Mouse (Mus musculus) embryonic facial prominence, embryonic 14.5 days (tissue): ENCODE measurements around the gene Sacm1l. TPM values are rescaled to one million over a fixed set of nuclear protein-coding genes. Genes with fewer than 3 reads are reported as not detected.
A peak's percentile ranks its signal among the peaks of the same experiment; 100 is the strongest.

Source experiments
- ATAC-seq: fragments of 200-750 bp; cut with Nextera tagmentation; 2 replicates; pipeline ENCODE4 v1.8.0; 2017; ENCODE audit warnings: low read depth, moderate number of reproducible peaks, moderate TSS enrichment
- DNase-seq: peaks from one replicate; pipeline ENCODE4 v3.0.0-alpha.2; 2015; ENCODE audit warnings: low spot score
- H3K27ac ChIP-seq: fragments of 300-500 bp; sonication (generic); replicated peaks from 2 replicates; pipeline ENCODE4 v1.5.1; 2014; ENCODE audit warnings: low read depth, mild to moderate bottlenecking, low read length, moderate library complexity
- H3K27me3 ChIP-seq: fragments of 300-500 bp; sonication (generic); replicated peaks from 2 replicates; pipeline ENCODE4 v1.6.1; 2014; ENCODE audit warnings: low read length; ENCODE audit not compliant: control insufficient read depth, insufficient read depth
- H3K36me3 ChIP-seq: fragments of 300-500 bp; sonication (generic); 2 replicates; pipeline ENCODE4 v1.6.1; 2014; ENCODE audit warnings: low read length, mixed read lengths; ENCODE audit not compliant: control insufficient read depth, insufficient read depth
- H3K4me1 ChIP-seq: fragments of 300-500 bp; sonication (generic); 2 replicates; pipeline ENCODE4 v1.6.1; 2014; ENCODE audit warnings: antibody characterized with exemption, low read length; ENCODE audit not compliant: control insufficient read depth, insufficient read depth
- H3K4me2 ChIP-seq: fragments of 300-500 bp; sonication (generic); 2 replicates; pipeline ENCODE4 v1.6.1; 2014; ENCODE audit warnings: low read depth, mild to moderate bottlenecking, low read length, moderate library complexity, mixed read lengths
- H3K4me3 ChIP-seq: fragments of 300-500 bp; sonication (generic); 2 replicates; pipeline ENCODE4 v1.5.1; 2014; ENCODE audit warnings: low read depth, mild to moderate bottlenecking, low read length
- H3K9ac ChIP-seq: fragments of 300-500 bp; sonication (generic); 2 replicates; pipeline ENCODE4 v1.6.1; 2014; ENCODE audit warnings: low read depth, mild to moderate bottlenecking, low read length, moderate library complexity, mixed read lengths
- H3K9me3 ChIP-seq: fragments of 300-500 bp; sonication (generic); 2 replicates; pipeline ENCODE4 v1.6.1; 2016; ENCODE audit warnings: low read length; ENCODE audit not compliant: control insufficient read depth
- WGBS: fragments of 180-500 bp; shearing (Covaris S2); extraction: QIAGEN DNeasy Blood & Tissue Kit; methylation state at CpG from one replicate; pipeline ENCODE4 v1.1.7; 2014; 5-methylcytosine and 5-hydroxymethylcytosine counted together
- polyA plus RNA-seq: library from polyadenylated mRNA; unstranded; fragments of >200 nt; fragmentation: Nextera tagmentation; extraction: Ambion mirVana; gene quantifications from 2 replicates; pipeline ENCODE4 v1.2.1, GENCODE M21; 2014

The Sacm1l gene
- polyA plus RNA-seq, 1 experiment from 2014 or later, result 53.3 TPM

- Histone ChIP-seq H3K9ac (no peak overlapping the region), H3K9me3 (no peaks in the 10 kb centered on the region), H3K4me1 (no peaks in the 10 kb centered on the region), H3K4me2 (no peak overlapping the region), H3K36me3 (peaks cover 37% of the 10 kb centered on the region), H3K27ac (no peak overlapping the region), H3K27me3 (no peaks in the 10 kb centered on the region), H3K4me3 (no peak overlapping the region)
- 4% methylated on average over 2 of the region's 2 CpGs for whole genome bisulfite sequencing
- peak; percentile 78 for DNase-seq
- peak; percentile 76; the same call in 1 of the 2 replicates for ATAC-seq
These were observed 25.2 kb upstream of the Sacm1l start for GRCm38 (mm10) chr9:123504325-123504724.

- Histone ChIP-seq H3K4me2 (no peak overlapping the region), H3K9ac (no peak overlapping the region), H3K4me1 (no peaks in the 10 kb centered on the region), H3K27ac (no peak overlapping the region), H3K36me3 (peaks cover 36% of the 10 kb centered on the region), H3K27me3 (no peaks in the 10 kb centered on the region), H3K9me3 (no peaks in the 10 kb centered on the region), H3K4me3 (no peak overlapping the region)
- DNase-seq, result no peak
- whole genome bisulfite sequencing, result 64% methylated on average over 1 of the region's 1 CpGs
- ATAC-seq, result no peak
These were observed 24.0 kb upstream of the Sacm1l start for GRCm38 (mm10) chr9:123505598-123505997.

- H3K36me3 ChIP-seq, result peaks cover 36% of the 10 kb centered on the region
- H3K9me3 ChIP-seq, result no peaks in the 10 kb centered on the region
- no peak for DNase-seq
- no peaks in the 10 kb centered on the region for H3K4me1 ChIP-seq
- no peak overlapping the region for H3K27ac ChIP-seq
- 71% methylated on average over 4 of the region's 4 CpGs for WGBS
- H3K4me2 ChIP-seq, result no peak overlapping the region
- H3K9ac ChIP-seq, result no peak overlapping the region
- ATAC-seq, result no peak
- no peaks in the 10 kb centered on the region for H3K27me3 ChIP-seq
- no peak overlapping the region for H3K4me3 ChIP-seq
These were observed 23.1 kb upstream of the Sacm1l start for GRCm38 (mm10) chr9:123506270-123507146.

- Histone ChIP-seq H3K4me1 (no peaks in the 10 kb centered on the region), H3K27me3 (no peaks in the 10 kb centered on the region), H3K9me3 (no peaks in the 10 kb centered on the region), H3K36me3 (peaks cover 39% of the 10 kb centered on the region), H3K9ac (no peak overlapping the region), H3K4me2 (no peak overlapping the region), H3K4me3 (no peak overlapping the region), H3K27ac (no peak overlapping the region)
- DNase-seq (peak; percentile 18), ATAC-seq (no peak)
- 87% methylated on average over 2 of the region's 2 CpGs for WGBS
These were observed 22.2 kb upstream of the Sacm1l start for GRCm38 (mm10) chr9:123507380-123507779.

- Histone ChIP-seq H3K4me2 (no peak overlapping the region), H3K36me3 (peaks cover 34% of the 10 kb centered on the region), H3K27ac (no peak overlapping the region), H3K4me1 (no peaks in the 10 kb centered on the region), H3K9me3 (no peaks in the 10 kb centered on the region), H3K4me3 (no peak overlapping the region), H3K27me3 (no peaks in the 10 kb centered on the region), H3K9ac (no peak overlapping the region)
- WGBS, result 88% methylated on average over 2 of the region's 2 CpGs
- no peak for DNase-seq
- ATAC-seq, result no peak
These were observed 20.6 kb upstream of the Sacm1l start for GRCm38 (mm10) chr9:123508986-123509385.

- 76% methylated on average over 8 of the region's 8 CpGs for WGBS
- Histone ChIP-seq H3K4me3 (no peak overlapping the region), H3K27ac (no peak overlapping the region), H3K9me3 (no peaks in the 10 kb centered on the region), H3K36me3 (peaks cover 34% of the 10 kb centered on the region), H3K4me2 (no peak overlapping the region), H3K27me3 (no peaks in the 10 kb centered on the region), H3K4me1 (no peaks in the 10 kb centered on the region), H3K9ac (no peak overlapping the region)
- ATAC-seq (peak; percentile 62; the same call in 1 of the 2 replicates), DNase-seq (peak; percentile 53)
These were observed 19.6 kb upstream of the Sacm1l start for GRCm38 (mm10) chr9:123509638-123510604.

- H3K4me3 ChIP-seq, result no peak overlapping the region
- WGBS, result 88% methylated on average over 5 of the region's 5 CpGs
- no peak for ATAC-seq
- H3K9me3 ChIP-seq, result no peaks in the 10 kb centered on the region
- no peak overlapping the region for H3K4me2 ChIP-seq
- no peak overlapping the region for H3K9ac ChIP-seq
- no peaks in the 10 kb centered on the region for H3K4me1 ChIP-seq
- no peak overlapping the region for H3K27ac ChIP-seq
- no peaks in the 10 kb centered on the region for H3K27me3 ChIP-seq
- peaks cover 34% of the 10 kb centered on the region for H3K36me3 ChIP-seq
- DNase-seq, result no peak
These were observed 18.6 kb upstream of the Sacm1l start for GRCm38 (mm10) chr9:123510926-123511325.

GRCm38 (mm10) chr9:123512482-123512881, 17.1 kb upstream of the Sacm1l start:
- DNase-seq (no peak), ATAC-seq (no peak)
- Histone ChIP-seq H3K4me3 (no peak overlapping the region), H3K27me3 (no peaks in the 10 kb centered on the region), H3K36me3 (peaks cover 49% of the 10 kb centered on the region), H3K9ac (no peak overlapping the region), H3K27ac (no peak overlapping the region), H3K4me1 (no peaks in the 10 kb centered on the region), H3K9me3 (no peaks in the 10 kb centered on the region), H3K4me2 (no peak overlapping the region)
- WGBS, result 81% methylated on average over 2 of the region's 2 CpGs
